Mouse (Mus musculus) CH12.LX (cell line): ENCODE measurements at regions not wholly inside any gene's neighbourhood (a gene's known extent, or its start where the extent isn't known, plus 50 kb on each side); places are given as distances from the start of the nearest gene placed in this dataset.

Experiments
- BHLHE40 ChIP-seq: IDR thresholded peaks from 2 replicates; pipeline ENCODE4 v1.6.1; 2011; ENCODE audit warnings: mild to moderate bottlenecking, low read depth, low read length, improper control_type of control experiment
- CHD2 ChIP-seq: IDR thresholded peaks from 2 replicates; pipeline ENCODE4 v1.6.1; 2011; ENCODE audit warnings: low read length, improper control_type of control experiment
- CTCF ChIP-seq, 2 experiments: IDR thresholded peaks in 1 of 2; conservative IDR thresholded peaks in 1 of 2; 2 replicates each; pipeline ENCODE4 v1.5.1; 2011 to 2012; ENCODE audit warnings: low read depth in 2 of 2, low read length in 2 of 2, improper control_type of control experiment in 1 of 2, inconsistent platforms in 1 of 2, mild to moderate bottlenecking in 1 of 2, moderate library complexity in 1 of 2
- ELF1 ChIP-seq: IDR thresholded peaks from 2 replicates; pipeline ENCODE4 v1.6.1; 2014; ENCODE audit warnings: low read depth, mild to moderate bottlenecking, inconsistent platforms, low read length, improper control_type of control experiment
- EP300 ChIP-seq: IDR thresholded peaks from 2 replicates; pipeline ENCODE4 v1.6.1; 2011; ENCODE audit warnings: low read length, improper control_type of control experiment
- GABPA ChIP-seq: IDR thresholded peaks from 2 replicates; pipeline ENCODE4 v1.6.1; 2012; ENCODE audit warnings: low read depth, low read length, improper control_type of control experiment, inconsistent platforms; ENCODE audit not compliant: insufficient replicate concordance
- JUN ChIP-seq: IDR thresholded peaks from 2 replicates; pipeline ENCODE4 v1.6.1; 2011; ENCODE audit warnings: low read depth, mild to moderate bottlenecking, low read length, improper control_type of control experiment, moderate library complexity; ENCODE audit not compliant: insufficient read depth
- POLR2A ChIP-seq: IDR thresholded peaks from 2 replicates; pipeline ENCODE4 v1.6.1; 2011; ENCODE audit warnings: low read depth, mild to moderate bottlenecking, improper control_type of control experiment, low read length
- ZKSCAN1 ChIP-seq: IDR thresholded peaks from 2 replicates; pipeline ENCODE4 v1.6.1; 2012; ENCODE audit warnings: low read depth, inconsistent platforms, low read length, improper control_type of control experiment, borderline replicate concordance

DNA sequence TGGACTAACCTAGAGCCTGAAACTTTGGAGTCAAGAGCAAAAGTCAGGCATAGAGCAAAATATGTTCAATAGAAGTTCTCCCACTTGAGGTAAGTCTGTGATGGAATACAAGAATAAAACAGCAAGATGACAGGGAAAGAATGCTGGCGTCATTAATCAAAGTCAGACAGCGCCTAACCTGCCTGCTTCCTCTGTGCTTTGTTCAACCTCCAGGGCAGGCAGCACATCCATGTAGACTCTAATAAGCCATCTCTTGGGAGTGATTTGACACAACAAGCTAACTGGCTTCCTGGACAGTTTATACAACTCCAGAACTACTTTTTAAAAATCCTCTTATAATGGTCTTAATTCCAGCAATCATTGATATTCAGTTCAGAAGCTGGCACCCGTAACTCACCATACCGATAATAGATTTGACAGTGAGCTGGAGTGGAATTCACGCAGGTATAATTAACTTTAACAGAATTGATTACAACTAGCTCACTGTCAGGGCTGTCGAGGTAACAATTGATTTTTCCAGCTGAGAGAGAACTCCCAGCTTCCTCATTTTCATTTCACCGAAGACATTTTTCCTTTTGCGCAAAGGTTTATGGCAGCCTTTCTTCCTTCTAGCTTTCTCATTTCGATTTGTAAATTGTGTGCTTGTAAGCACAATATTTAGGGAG, 462.6 kb downstream of the Tmem135 start:
- TF ChIP-seq EP300 (no peak), POLR2A (no peak), GABPA (no peak), BHLHE40 (no peak), CTCF (conservative IDR thresholded peaks at IDR 0.05 in 1 of 2, IDR thresholded peaks at IDR 0.05 in 1 of 2; ENCODE audit: low read depth in 2 of 2, low read length in 2 of 2) (no peak), JUN (no peak), ZKSCAN1 (no peak), CHD2 (no peak), ELF1 (no peak)
